Mouse (Mus musculus) limb, embryonic 11.5 days (tissue): ENCODE results near the gene Nkiras2. TPM values are rescaled to one million over a fixed set of nuclear protein-coding genes. Genes with fewer than 3 reads are reported as not detected.
"Not testable (repeated sequence)": the region's sequence is repeated elsewhere in the genome, so short reads cannot be mapped to it uniquely, and the experiment has no call there.

ENCODE experiments used
- ATAC-seq: fragments of 200-750 bp; cut with Nextera tagmentation; 2 replicates; pipeline ENCODE4 v1.8.0; 2017; ENCODE audit warnings: low read depth; ENCODE audit not compliant: insufficient number of reproducible peaks, low FRiP score, low TSS enrichment
- DNase-seq: peaks from one replicate; pipeline ENCODE4 v3.0.0-alpha.2; 2015; ENCODE audit warnings: low spot score
- H3K27ac ChIP-seq: fragments of 300-500 bp; sonication (generic); replicated peaks from 2 replicates; pipeline ENCODE4 v1.5.1; 2014; ENCODE audit warnings: low read depth, mild to moderate bottlenecking, low read length
- H3K27me3 ChIP-seq: fragments of 300-500 bp; sonication (generic); 2 replicates; pipeline ENCODE4 v1.6.1; 2014; ENCODE audit warnings: mild to moderate bottlenecking, low read length, mixed read lengths; ENCODE audit not compliant: control insufficient read depth, insufficient read depth
- H3K36me3 ChIP-seq: fragments of 300-500 bp; sonication (generic); 2 replicates; pipeline ENCODE4 v1.6.1; 2014; ENCODE audit warnings: mild to moderate bottlenecking, low read length, moderate library complexity, mixed read lengths; ENCODE audit not compliant: control insufficient read depth, insufficient read depth
- H3K4me1 ChIP-seq: fragments of 300-500 bp; sonication (generic); 2 replicates; pipeline ENCODE4 v1.6.1; 2014; ENCODE audit warnings: low read length, mixed read lengths; ENCODE audit not compliant: control insufficient read depth, insufficient read depth
- H3K4me2 ChIP-seq: fragments of 300-500 bp; sonication (generic); 2 replicates; pipeline ENCODE4 v1.6.1; 2014; ENCODE audit warnings: low read depth, mild to moderate bottlenecking, moderate library complexity; ENCODE audit not compliant: severe bottlenecking
- H3K4me3 ChIP-seq: fragments of 300-500 bp; sonication (generic); 2 replicates; pipeline ENCODE4 v1.5.1; 2014; ENCODE audit warnings: low read depth, low read length
- H3K9ac ChIP-seq: fragments of 300-500 bp; sonication (generic); 2 replicates; pipeline ENCODE4 v1.6.1; 2014; ENCODE audit warnings: mild to moderate bottlenecking, low read length
- H3K9me3 ChIP-seq: fragments of 300-500 bp; sonication (generic); 2 replicates; pipeline ENCODE4 v1.6.1; 2016; ENCODE audit warnings: low read length; ENCODE audit not compliant: control insufficient read depth
- WGBS: fragments of 180-500 bp; shearing (Covaris S2); extraction: QIAGEN DNeasy Blood & Tissue Kit; methylation state at CpG from one replicate; pipeline ENCODE4 v1.1.7; 2014; 5-methylcytosine and 5-hydroxymethylcytosine counted together
- polyA plus RNA-seq: library from polyadenylated mRNA; unstranded; fragments of >200 nt; fragmentation: Nextera tagmentation; extraction: Ambion mirVana; gene quantifications from 2 replicates; pipeline ENCODE4 v1.2.1, GENCODE M21; 2014

Gene Nkiras2
- polyA plus RNA-seq, 1 experiment from 2014 or later, result 90.2 TPM

- 91% methylated on average over 5 of the region's 5 CpGs for WGBS
- DNase-seq, result no peak
- no peaks in the 10 kb centered on the region for H3K9me3 ChIP-seq
- H3K36me3 ChIP-seq, result no peaks in the 10 kb centered on the region
- H3K27me3 ChIP-seq, result no peaks in the 10 kb centered on the region
- no peak overlapping the region for H3K9ac ChIP-seq
- H3K4me2 ChIP-seq, result no peak overlapping the region
- H3K27ac ChIP-seq, result no peak overlapping the region
- no peak for ATAC-seq
- no peak overlapping the region for H3K4me3 ChIP-seq
- peaks cover 12% of the 10 kb centered on the region for H3K4me1 ChIP-seq
Measured at GRCm38 (mm10) chr11:100616332-100616731, 2.7 kb upstream of the Nkiras2 start.

GRCm38 (mm10) chr11:100616836-100617235 lies 2.2 kb upstream of the Nkiras2 start:
- WGBS, result 93% methylated on average over 7 of the region's 7 CpGs
- peaks cover 12% of the 10 kb centered on the region for H3K4me1 ChIP-seq
- not testable (repeated sequence) for H3K27me3 ChIP-seq, H3K4me3 ChIP-seq, H3K9me3 ChIP-seq, ATAC-seq, H3K4me2 ChIP-seq, H3K9ac ChIP-seq, DNase-seq, H3K36me3 ChIP-seq, H3K27ac ChIP-seq

GRCm38 (mm10) chr11:100617480-100617879 lies 1.6 kb upstream of the Nkiras2 start:
- H3K27me3 ChIP-seq, result no peaks in the 10 kb centered on the region
- no peak overlapping the region for H3K9ac ChIP-seq
- no peak overlapping the region for H3K4me3 ChIP-seq
- H3K4me1 ChIP-seq, result peaks cover 12% of the 10 kb centered on the region
- H3K4me2 ChIP-seq, result no peak overlapping the region
- H3K27ac ChIP-seq, result no peak overlapping the region
- ATAC-seq (no peak), DNase-seq (no peak)
- no peaks in the 10 kb centered on the region for H3K9me3 ChIP-seq
- H3K36me3 ChIP-seq, result no peaks in the 10 kb centered on the region
- WGBS, result 88% methylated on average over 4 of the region's 4 CpGs

GRCm38 (mm10) chr11:100619485-100619975 lies 486 bp downstream of the Nkiras2 start:
- peak overlapping the region; percentile 73 for H3K27ac ChIP-seq

GRCm38 (mm10) chr11:100619982-100620381 lies 938 bp downstream of the Nkiras2 start, which contains the start of gene Dnajc7:
TSS of gene Dnajc7 (minus strand) at chr11:100620168.
- Histone ChIP-seq H3K4me1 (peaks cover 17% of the 10 kb centered on the region), H3K9me3 (no peaks in the 10 kb centered on the region), H3K4me3 (peak within 1 kb of the TSS; percentile 67), H3K36me3 (no peaks in the 10 kb centered on the region), H3K27ac (peak within 1 kb of the TSS; percentile 73), H3K9ac (peak within 1 kb of the TSS; percentile 76), H3K4me2 (peak within 1 kb of the TSS; percentile 87), H3K27me3 (no peaks in the 10 kb centered on the region)
- DNase-seq, result no peak
- no peak for ATAC-seq
- 1% methylated on average over 11 of the region's 11 CpGs for WGBS

More at GRCm38 (mm10) chr11:100619485-100619975, 486 bp downstream of the Nkiras2 start:
- DNase-seq, result peak; percentile 99
- ATAC-seq, result peak; percentile 95
- WGBS, result under 1% methylated on average over 40 of the region's 40 CpGs
- no peaks in the 10 kb centered on the region for H3K36me3 ChIP-seq
- H3K4me1 ChIP-seq, result peaks cover 17% of the 10 kb centered on the region
- H3K9ac ChIP-seq, result peak overlapping the region; percentile 76
- H3K9me3 ChIP-seq, result no peaks in the 10 kb centered on the region
- peak overlapping the region; percentile 67 for H3K4me3 ChIP-seq
- H3K4me2 ChIP-seq, result peak overlapping the region; percentile 87
- H3K27me3 ChIP-seq, result no peaks in the 10 kb centered on the region

GRCm38 (mm10) chr11:100622714-100623113 lies 3.7 kb downstream of the Nkiras2 start:
- Histone ChIP-seq H3K9ac (peak overlapping the region; percentile 78), H3K36me3 (peaks cover 3% of the 10 kb centered on the region; the same call in 1 of the 2 replicates), H3K27me3 (no peaks in the 10 kb centered on the region), H3K9me3 (no peaks in the 10 kb centered on the region), H3K4me1 (peaks cover 16% of the 10 kb centered on the region), H3K4me3 (peak overlapping the region; percentile 89), H3K4me2 (peak overlapping the region; percentile 48), H3K27ac (no peak overlapping the region)
- DNase-seq, result peak; percentile 96
- under 1% methylated on average over 24 of the region's 24 CpGs for WGBS
- peak; percentile 71; the same call in 1 of the 2 replicates for ATAC-seq

GRCm38 (mm10) chr11:100623867-100624266 lies 4.8 kb downstream of the Nkiras2 start:
- Histone ChIP-seq H3K36me3 (peaks cover 3% of the 10 kb centered on the region; the same call in 1 of the 2 replicates), H3K4me1 (peaks cover 9% of the 10 kb centered on the region), H3K27ac (no peak overlapping the region), H3K4me3 (peak overlapping the region; percentile 89; the same call in 1 of the 2 replicates), H3K27me3 (no peaks in the 10 kb centered on the region), H3K9me3 (no peaks in the 10 kb centered on the region), H3K4me2 (peak overlapping the region; percentile 48; the same call in 1 of the 2 replicates), H3K9ac (no peak overlapping the region)
- WGBS, result 51% methylated on average over 5 of the region's 5 CpGs
- ATAC-seq (no peak), DNase-seq (no peak)

- H3K9me3 ChIP-seq, result no peaks in the 10 kb centered on the region
- WGBS, result 93% methylated on average over 23 of the region's 23 CpGs
- no peak overlapping the region for H3K4me2 ChIP-seq
- ATAC-seq (no peak), DNase-seq (no peak)
- no peak overlapping the region for H3K9ac ChIP-seq
- H3K4me1 ChIP-seq, result peaks cover 5% of the 10 kb centered on the region
- H3K27me3 ChIP-seq, result no peaks in the 10 kb centered on the region
- H3K4me3 ChIP-seq, result no peak overlapping the region
- H3K36me3 ChIP-seq, result peaks cover 3% of the 10 kb centered on the region; the same call in 1 of the 2 replicates
- no peak overlapping the region for H3K27ac ChIP-seq
Measured at GRCm38 (mm10) chr11:100625754-100626700, 7.0 kb downstream of the Nkiras2 start.
